Mouse (Mus musculus) heart, embryonic 12.5 days (tissue): ENCODE measurements around the gene Acadvl. TPM values are rescaled to one million over a fixed set of nuclear protein-coding genes. Genes with fewer than 3 reads are reported as not detected.
A peak's percentile ranks its signal among the peaks of the same experiment; 100 is the strongest.
"Not testable (repeated sequence)": the region's sequence is repeated elsewhere in the genome, so short reads cannot be mapped to it uniquely, and the experiment has no call there.

Source experiments
- ATAC-seq: fragments of 200-750 bp; cut with Nextera tagmentation; 2 replicates; pipeline ENCODE4 v1.8.0; 2017; ENCODE audit warnings: moderate TSS enrichment, moderate library complexity; ENCODE audit not compliant: insufficient number of reproducible peaks, low FRiP score
- H3K27ac ChIP-seq: fragments of 300-500 bp; sonication (generic); 2 replicates; pipeline ENCODE4 v1.5.1; 2016; ENCODE audit warnings: mild to moderate bottlenecking, moderate library complexity; ENCODE audit not compliant: poor library complexity, severe bottlenecking
- H3K27me3 ChIP-seq: fragments of 300-500 bp; sonication (generic); replicated peaks from 2 replicates; pipeline ENCODE4 v1.6.1; 2016; ENCODE audit warnings: mild to moderate bottlenecking, moderate library complexity
- H3K36me3 ChIP-seq: fragments of 300-500 bp; sonication (generic); 2 replicates; pipeline ENCODE4 v1.6.1; 2016; ENCODE audit warnings: mild to moderate bottlenecking, moderate library complexity
- H3K4me1 ChIP-seq: fragments of 300-500 bp; sonication (generic); replicated peaks from 2 replicates; pipeline ENCODE4 v1.6.1; 2016; ENCODE audit warnings: mild to moderate bottlenecking
- H3K4me2 ChIP-seq: fragments of 300-500 bp; sonication (generic); 2 replicates; pipeline ENCODE4 v1.6.1; 2016; ENCODE audit warnings: mild to moderate bottlenecking, moderate library complexity
- H3K4me3 ChIP-seq: fragments of 300-500 bp; sonication (generic); 2 replicates; pipeline ENCODE4 v1.5.1; 2016; ENCODE audit warnings: mild to moderate bottlenecking
- H3K9ac ChIP-seq: fragments of 300-500 bp; sonication (generic); 2 replicates; pipeline ENCODE4 v1.6.1; 2016; ENCODE audit warnings: mild to moderate bottlenecking, moderate library complexity
- H3K9me3 ChIP-seq: fragments of 300-500 bp; sonication (generic); replicated peaks from 2 replicates; pipeline ENCODE4 v1.6.1; 2016; ENCODE audit warnings: mild to moderate bottlenecking, moderate library complexity
- WGBS: fragments of 180-500 bp; shearing (Covaris S2); methylation state at CpG from one replicate; pipeline ENCODE4 v1.1.7; 2016; 5-methylcytosine and 5-hydroxymethylcytosine counted together
- polyA plus RNA-seq: library from polyadenylated mRNA; unstranded; fragments of >200 nt; fragmentation: Nextera tagmentation; extraction: Ambion mirVana; gene quantifications from 2 replicates; pipeline ENCODE4 v1.2.1, GENCODE M21; 2016

Gene Acadvl
- polyA plus RNA-seq, 1 experiment from 2014 or later: 126 TPM

- WGBS: 76% methylated on average over 2 of the region's 2 CpGs
- not testable (repeated sequence) for H3K27me3 ChIP-seq, H3K9me3 ChIP-seq, H3K9ac ChIP-seq, H3K4me2 ChIP-seq, H3K27ac ChIP-seq, H3K4me3 ChIP-seq, ATAC-seq
- H3K4me1 ChIP-seq: peaks cover 51% of the 10 kb centered on the region
- peaks cover 28% of the 10 kb centered on the region for H3K36me3 ChIP-seq
Measured at GRCm38 (mm10) chr11:70016177-70016576, 966 bp upstream of the Acadvl start.

GRCm38 (mm10) chr11:70015677-70016076 lies 466 bp upstream of the Acadvl start:
- Histone ChIP-seq H3K36me3 (peaks cover 33% of the 10 kb centered on the region), H3K4me2 (no peak overlapping the region), H3K4me1 (peaks cover 46% of the 10 kb centered on the region), H3K27me3 (no peaks in the 10 kb centered on the region), H3K9ac (no peak overlapping the region), H3K4me3 (peak overlapping the region; percentile 68), H3K27ac (no peak overlapping the region), H3K9me3 (no peaks in the 10 kb centered on the region)
- ATAC-seq: no peak
- WGBS: 60% methylated on average over 6 of the region's 6 CpGs

GRCm38 (mm10) chr11:70014051-70014450 lies 1.2 kb downstream of the Acadvl start:
- peak overlapping the region; percentile 86 for H3K9ac ChIP-seq
- no peak overlapping the region for H3K4me3 ChIP-seq
- H3K36me3 ChIP-seq: peaks cover 49% of the 10 kb centered on the region
- ATAC-seq: no peak
- no peak overlapping the region for H3K27ac ChIP-seq
- 59% methylated on average over 5 of the region's 5 CpGs for WGBS
- peak overlapping the region; percentile 85 for H3K4me2 ChIP-seq
- H3K9me3 ChIP-seq: no peaks in the 10 kb centered on the region
- H3K27me3 ChIP-seq: no peaks in the 10 kb centered on the region
- H3K4me1 ChIP-seq: peaks cover 30% of the 10 kb centered on the region

GRCm38 (mm10) chr11:70013408-70013807 lies 1.8 kb downstream of the Acadvl start:
- Histone ChIP-seq H3K27me3 (no peaks in the 10 kb centered on the region), H3K9me3 (no peaks in the 10 kb centered on the region), H3K9ac (no peak overlapping the region), H3K4me2 (no peak overlapping the region), H3K36me3 (peaks cover 55% of the 10 kb centered on the region), H3K4me3 (no peak overlapping the region), H3K4me1 (peaks cover 24% of the 10 kb centered on the region), H3K27ac (no peak overlapping the region)
- ATAC-seq: no peak
- 80% methylated on average over 3 of the region's 3 CpGs for WGBS

GRCm38 (mm10) chr11:70012931-70013330 lies 2.3 kb downstream of the Acadvl start:
- H3K9me3 ChIP-seq: no peaks in the 10 kb centered on the region
- peaks cover 21% of the 10 kb centered on the region for H3K4me1 ChIP-seq
- no peak overlapping the region for H3K4me3 ChIP-seq
- no peaks in the 10 kb centered on the region for H3K27me3 ChIP-seq
- no peak overlapping the region for H3K4me2 ChIP-seq
- H3K27ac ChIP-seq: no peak overlapping the region
- WGBS: 86% methylated on average over 9 of the region's 9 CpGs
- peaks cover 60% of the 10 kb centered on the region for H3K36me3 ChIP-seq
- ATAC-seq: no peak
- no peak overlapping the region for H3K9ac ChIP-seq

GRCm38 (mm10) chr11:70010961-70011360 lies 4.2 kb downstream of the Acadvl start:
- Histone ChIP-seq H3K4me1 (peaks cover 10% of the 10 kb centered on the region), H3K4me3 (no peak overlapping the region), H3K4me2 (no peak overlapping the region), H3K9ac (no peak overlapping the region), H3K27ac (no peak overlapping the region), H3K36me3 (peaks cover 80% of the 10 kb centered on the region), H3K9me3 (no peaks in the 10 kb centered on the region), H3K27me3 (no peaks in the 10 kb centered on the region)
- 87% methylated on average over 10 of the region's 10 CpGs for WGBS
- ATAC-seq: no peak

- WGBS: 87% methylated on average over 12 of the region's 12 CpGs
Measured at GRCm38 (mm10) chr11:70010548-70010947, 4.7 kb downstream of the Acadvl start.

GRCm38 (mm10) chr11:70010033-70010432 lies 5.2 kb downstream of the Acadvl start:
- Histone ChIP-seq H3K27ac (no peak overlapping the region), H3K9ac (no peak overlapping the region), H3K4me1 (peaks cover 10% of the 10 kb centered on the region), H3K4me2 (no peak overlapping the region), H3K27me3 (no peaks in the 10 kb centered on the region), H3K9me3 (no peaks in the 10 kb centered on the region), H3K36me3 (peaks cover 89% of the 10 kb centered on the region), H3K4me3 (no peak overlapping the region)
- 88% methylated on average over 6 of the region's 6 CpGs for WGBS
- no peak for ATAC-seq

More at GRCm38 (mm10) chr11:70010548-70010947, 4.7 kb downstream of the Acadvl start:
- H3K4me1 ChIP-seq: peaks cover 10% of the 10 kb centered on the region
- no peaks in the 10 kb centered on the region for H3K27me3 ChIP-seq
- ATAC-seq: no peak
- no peak overlapping the region for H3K4me2 ChIP-seq
- H3K9ac ChIP-seq: no peak overlapping the region
- no peaks in the 10 kb centered on the region for H3K9me3 ChIP-seq
- no peak overlapping the region for H3K4me3 ChIP-seq
- no peak overlapping the region for H3K27ac ChIP-seq
- peaks cover 84% of the 10 kb centered on the region for H3K36me3 ChIP-seq

GRCm38 (mm10) chr11:70005521-70005920 lies 9.7 kb downstream of the Acadvl start:
- Histone ChIP-seq H3K4me2 (no peak overlapping the region), H3K9me3 (no peaks in the 10 kb centered on the region), H3K9ac (no peak overlapping the region), H3K36me3 (peaks cover 62% of the 10 kb centered on the region), H3K27ac (no peak overlapping the region), H3K4me3 (no peak overlapping the region), H3K4me1 (peaks cover 32% of the 10 kb centered on the region), H3K27me3 (no peaks in the 10 kb centered on the region)
- 65% methylated on average over 5 of the region's 5 CpGs for whole genome bisulfite sequencing
- ATAC-seq: no peak

- Histone ChIP-seq H3K9me3 (no peaks in the 10 kb centered on the region), H3K4me1 (peaks cover 47% of the 10 kb centered on the region), H3K27ac (no peak overlapping the region), H3K9ac (no peak overlapping the region), H3K4me3 (peak overlapping the region; percentile 74), H3K27me3 (no peaks in the 10 kb centered on the region), H3K36me3 (peaks cover 56% of the 10 kb centered on the region), H3K4me2 (peak overlapping the region; percentile 85)
- ATAC-seq: no peak
- WGBS: 85% methylated on average over 2 of the region's 2 CpGs
Measured at GRCm38 (mm10) chr11:70002471-70002870, 12.7 kb downstream of the Acadvl start.

GRCm38 (mm10) chr11:70001865-70002264 lies 13.3 kb downstream of the Acadvl start:
- Histone ChIP-seq H3K9me3 (no peaks in the 10 kb centered on the region), H3K4me3 (peak overlapping the region; percentile 74), H3K36me3 (peaks cover 50% of the 10 kb centered on the region), H3K4me2 (peak overlapping the region; percentile 85), H3K27ac (no peak overlapping the region), H3K27me3 (no peaks in the 10 kb centered on the region), H3K9ac (no peak overlapping the region), H3K4me1 (peaks cover 49% of the 10 kb centered on the region)
- no peak for ATAC-seq

GRCm38 (mm10) chr11:70001159-70001558 lies 14.1 kb downstream of the Acadvl start:
- peaks cover 49% of the 10 kb centered on the region for H3K4me1 ChIP-seq
- H3K4me2 ChIP-seq: peak overlapping the region; percentile 85
- peak overlapping the region; percentile 91 for H3K9ac ChIP-seq
- peaks cover 43% of the 10 kb centered on the region for H3K36me3 ChIP-seq
- no peaks in the 10 kb centered on the region for H3K27me3 ChIP-seq
- H3K27ac ChIP-seq: peak overlapping the region; percentile 96
- 6% methylated on average over 8 of the region's 8 CpGs for WGBS
- ATAC-seq: no peak
- no peaks in the 10 kb centered on the region for H3K9me3 ChIP-seq
- H3K4me3 ChIP-seq: peak overlapping the region; percentile 74
